Mouse (Mus musculus): ENCODE data around the gene Ctsa. TPM values are rescaled to one million over a fixed set of nuclear protein-coding genes. Genes with fewer than 3 reads are reported as not detected.
A peak's percentile ranks its signal among the peaks of the same experiment; 100 is the strongest.
"Not testable (repeated sequence)": the region's sequence is repeated elsewhere in the genome, so short reads cannot be mapped to it uniquely, and the experiment has no call there.

Gene Ctsa
- polyA plus RNA-seq, 1 experiment from 2014 or later: 109 TPM

GRCm38 (mm10) chr2:164875648-164876047, 43.0 kb downstream of the Ctsa start:
- peaks cover 42% of the 10 kb centered on the region for H3K4me1 ChIP-seq (replicated peaks)
- WGBS: 44% methylated on average over 2 of the region's 2 CpGs
- not testable (repeated sequence) for H3K27me3 ChIP-seq; ATAC-seq (ENCODE audit: low read depth); H3K27ac ChIP-seq (replicated peaks); H3K9me3 ChIP-seq; H3K9ac ChIP-seq; H3K4me2 ChIP-seq; H3K4me3 ChIP-seq; H3K36me3 ChIP-seq

- 0 out of 2 replicates have a peak overlapping the region, but pooled peaks have one; percentile 100 for H3K27ac ChIP-seq (replicated peaks)
- not testable (repeated sequence) for H3K36me3 ChIP-seq; ATAC-seq (ENCODE audit: low read depth); H3K9ac ChIP-seq; H3K9me3 ChIP-seq; H3K27me3 ChIP-seq
- H3K4me2 ChIP-seq: peak overlapping the region; percentile 99
- WGBS: 74% methylated on average over 11 of the region's 11 CpGs
- H3K4me1 ChIP-seq (replicated peaks): peaks cover 53% of the 10 kb centered on the region
- peak overlapping the region; percentile 95 for H3K4me3 ChIP-seq
These were observed 44.9 kb downstream of the Ctsa start for GRCm38 (mm10) chr2:164877376-164878215.

GRCm38 (mm10) chr2:164878509-164879227, 46.0 kb downstream of the Ctsa start:
- Histone ChIP-seq H3K36me3 (peaks cover 12% of the 10 kb centered on the region; the same call in 1 of the 2 replicates), H3K9ac (peak overlapping the region; percentile 100), H3K4me1 (replicated peaks) (peaks cover 57% of the 10 kb centered on the region), H3K4me2 (peak overlapping the region; percentile 99), H3K27me3 (no peaks in the 10 kb centered on the region), H3K9me3 (no peaks in the 10 kb centered on the region), H3K4me3 (peak overlapping the region; percentile 95), H3K27ac (replicated peaks) (peak overlapping the region; percentile 100)
- ATAC-seq (ENCODE audit: low read depth): peak; percentile 63
- under 1% methylated on average over 28 of the region's 28 CpGs for WGBS

GRCm38 (mm10) chr2:164879228-164879567, 46.5 kb downstream of the Ctsa start, which contains the start of gene Pcif1:
Gene Pcif1, plus strand, starts transcription at chr2:164879304.
- no peaks in the 10 kb centered on the region for H3K9me3 ChIP-seq
- H3K27ac ChIP-seq (replicated peaks): peak within 1 kb of the TSS; percentile 100
- H3K4me3 ChIP-seq: peak within 1 kb of the TSS; percentile 95
- H3K9ac ChIP-seq: peak within 1 kb of the TSS; percentile 100
- peaks cover 53% of the 10 kb centered on the region for H3K4me1 ChIP-seq (replicated peaks)
- peak; percentile 91 for ATAC-seq (ENCODE audit: low read depth)
- peaks cover 17% of the 10 kb centered on the region for H3K36me3 ChIP-seq
- no peaks in the 10 kb centered on the region for H3K27me3 ChIP-seq
- 0% methylated on average over 40 of the region's 40 CpGs for WGBS
- H3K4me2 ChIP-seq: peak within 1 kb of the TSS; percentile 99

GRCm38 (mm10) chr2:164879568-164880277, 47.0 kb downstream of the Ctsa start:
- H3K4me3 ChIP-seq: peak overlapping the region; percentile 95
- under 1% methylated on average over 69 of the region's 72 CpGs for WGBS
- H3K9ac ChIP-seq: peak overlapping the region; percentile 100
- peak overlapping the region; percentile 100 for H3K27ac ChIP-seq (replicated peaks)
- ATAC-seq (ENCODE audit: low read depth): peak; percentile 90
- H3K9me3 ChIP-seq: no peaks in the 10 kb centered on the region
- H3K4me2 ChIP-seq: peak overlapping the region; percentile 99
- no peaks in the 10 kb centered on the region for H3K27me3 ChIP-seq
- H3K36me3 ChIP-seq: peaks cover 21% of the 10 kb centered on the region
- H3K4me1 ChIP-seq (replicated peaks): peaks cover 48% of the 10 kb centered on the region

GRCm38 (mm10) chr2:164882619-164883018, 49.9 kb downstream of the Ctsa start:
- Histone ChIP-seq H3K27ac (replicated peaks) (peak overlapping the region; percentile 67), H3K4me3 (no peak overlapping the region), H3K9ac (no peak overlapping the region), H3K4me1 (replicated peaks) (peaks cover 31% of the 10 kb centered on the region), H3K9me3 (no peaks in the 10 kb centered on the region), H3K27me3 (no peaks in the 10 kb centered on the region), H3K4me2 (no peak overlapping the region), H3K36me3 (peaks cover 50% of the 10 kb centered on the region)
- no peak for ATAC-seq (ENCODE audit: low read depth)
- 33% methylated on average over 9 of the region's 9 CpGs for WGBS

GRCm38 (mm10) chr2:164885788-164886187, 53.1 kb downstream of the Ctsa start:
- no peak for ATAC-seq (ENCODE audit: low read depth)
- Histone ChIP-seq H3K4me1 (replicated peaks) (peaks cover 14% of the 10 kb centered on the region), H3K4me2 (no peak overlapping the region), H3K27ac (replicated peaks) (no peak overlapping the region), H3K27me3 (no peaks in the 10 kb centered on the region), H3K4me3 (no peak overlapping the region), H3K36me3 (peaks cover 82% of the 10 kb centered on the region), H3K9me3 (no peaks in the 10 kb centered on the region), H3K9ac (0 out of 2 replicates have a peak overlapping the region, but pooled peaks have one; percentile 8)
- WGBS: 78% methylated on average over 7 of the region's 7 CpGs

GRCm38 (mm10) chr2:164886617-164887016, 53.9 kb downstream of the Ctsa start:
- Histone ChIP-seq H3K9me3 (no peaks in the 10 kb centered on the region), H3K27me3 (no peaks in the 10 kb centered on the region), H3K4me1 (replicated peaks) (peaks cover 6% of the 10 kb centered on the region), H3K9ac (no peak overlapping the region), H3K4me3 (no peak overlapping the region), H3K27ac (replicated peaks) (no peak overlapping the region), H3K36me3 (peaks cover 90% of the 10 kb centered on the region), H3K4me2 (no peak overlapping the region)
- WGBS: 97% methylated on average over 10 of the region's 10 CpGs
- no peak for ATAC-seq (ENCODE audit: low read depth)

GRCm38 (mm10) chr2:164888996-164889395, 56.3 kb downstream of the Ctsa start:
- 85% methylated on average over 12 of the region's 12 CpGs for WGBS
- H3K4me2 ChIP-seq: no peak overlapping the region
- no peaks in the 10 kb centered on the region for H3K4me1 ChIP-seq (replicated peaks)
- no peak overlapping the region for H3K9ac ChIP-seq
- no peak overlapping the region for H3K27ac ChIP-seq (replicated peaks)
- peaks cover 99% of the 10 kb centered on the region for H3K36me3 ChIP-seq
- H3K9me3 ChIP-seq: no peaks in the 10 kb centered on the region
- H3K27me3 ChIP-seq: no peaks in the 10 kb centered on the region
- ATAC-seq (ENCODE audit: low read depth): no peak
- no peak overlapping the region for H3K4me3 ChIP-seq

- H3K27ac ChIP-seq (replicated peaks): no peak overlapping the region
- H3K9ac ChIP-seq: no peak overlapping the region
- H3K36me3 ChIP-seq: peaks cover 100% of the 10 kb centered on the region
- H3K27me3 ChIP-seq: no peaks in the 10 kb centered on the region
- H3K4me1 ChIP-seq (replicated peaks): no peaks in the 10 kb centered on the region
- H3K4me3 ChIP-seq: no peak overlapping the region
- 94% methylated on average over 2 of the region's 2 CpGs for WGBS
- no peak for ATAC-seq (ENCODE audit: low read depth)
- no peak overlapping the region for H3K4me2 ChIP-seq
- H3K9me3 ChIP-seq: no peaks in the 10 kb centered on the region
These were observed 57.3 kb downstream of the Ctsa start for GRCm38 (mm10) chr2:164889960-164890359.
